Mouse (Mus musculus): ENCODE results near the gene St3gal3. TPM values are rescaled to one million over a fixed set of nuclear protein-coding genes. Genes with fewer than 3 reads are reported as not detected.

The St3gal3 gene
- polyA plus RNA-seq, 1 experiment from 2014 or later = 6.2 TPM

- Histone ChIP-seq H3K36me3 (ENCODE audit: control insufficient read depth, insufficient read depth, low read length) (peaks cover 43% of the 10 kb centered on the region), H3K4me3 (ENCODE audit: control insufficient read depth in 1 of 2, insufficient read depth in 1 of 2, low read depth in 1 of 2, low read length in 2 of 2) (peak overlapping the region; percentile 87 to 98; a peak in 2 of 4 replicates), H3K27me3 (ENCODE audit: control insufficient read depth, insufficient read depth, low read length) (no peaks in the 10 kb centered on the region), H3K4me1 (ENCODE audit: control insufficient read depth in 2 of 2, insufficient read depth in 2 of 2, low read length in 2 of 2) (peaks cover 8 to 13% of the 10 kb centered on the region in 2 experiments), H3K4me2 (ENCODE audit: low read length) (peak overlapping the region; percentile 89), H3K9me3 (ENCODE audit: control insufficient read depth, low read length) (no peaks in the 10 kb centered on the region), H3K9ac (ENCODE audit: low read length) (peak overlapping the region; percentile 89; the same call in 1 of the 2 replicates), H3K27ac (replicated peaks in 1 of 2; ENCODE audit: control insufficient read depth in 1 of 2, insufficient read depth in 1 of 2, low read depth in 2 of 2, low read length in 2 of 2) (no peak overlapping the region)
- ATAC-seq (ENCODE audit: insufficient number of reproducible peaks, insufficient read depth, low FRiP score, low read depth) = no peak
- WGBS = 78% methylated on average over 9 of the region's 9 CpGs
These were observed 248.7 kb downstream of the St3gal3 start for GRCm38 (mm10) chr4:117885994-117886393.

- Histone ChIP-seq H3K4me3 (ENCODE audit: control insufficient read depth in 1 of 2, insufficient read depth in 1 of 2, low read depth in 1 of 2, low read length in 2 of 2) (no peak overlapping the region), H3K9me3 (ENCODE audit: control insufficient read depth, low read length) (no peaks in the 10 kb centered on the region), H3K9ac (ENCODE audit: low read length) (no peak overlapping the region), H3K27ac (replicated peaks in 1 of 2; ENCODE audit: control insufficient read depth in 1 of 2, insufficient read depth in 1 of 2, low read depth in 2 of 2, low read length in 2 of 2) (no peak overlapping the region), H3K27me3 (ENCODE audit: control insufficient read depth, insufficient read depth, low read length) (no peaks in the 10 kb centered on the region), H3K4me2 (ENCODE audit: low read length) (no peak overlapping the region), H3K4me1 (ENCODE audit: control insufficient read depth in 2 of 2, insufficient read depth in 2 of 2, low read length in 2 of 2) (peaks cover 8 to 11% of the 10 kb centered on the region in 2 experiments), H3K36me3 (ENCODE audit: control insufficient read depth, insufficient read depth, low read length) (peaks cover 48% of the 10 kb centered on the region)
- ATAC-seq (ENCODE audit: insufficient number of reproducible peaks, insufficient read depth, low FRiP score, low read depth) = no peak
- WGBS = 86% methylated on average over 10 of the region's 10 CpGs
These were observed 249.6 kb downstream of the St3gal3 start for GRCm38 (mm10) chr4:117885093-117885492.

GRCm38 (mm10) chr4:117884146-117884545, 250.6 kb downstream of the St3gal3 start:
- H3K27me3 ChIP-seq (ENCODE audit: control insufficient read depth, insufficient read depth, low read length) = no peaks in the 10 kb centered on the region
- peaks cover 47% of the 10 kb centered on the region for H3K36me3 ChIP-seq (ENCODE audit: control insufficient read depth, insufficient read depth, low read length)
- WGBS = 93% methylated on average over 1 of the region's 1 CpGs
- H3K27ac ChIP-seq (replicated peaks in 1 of 2; ENCODE audit: control insufficient read depth in 1 of 2, insufficient read depth in 1 of 2, low read depth in 2 of 2, low read length in 2 of 2) = no peak overlapping the region
- ATAC-seq (ENCODE audit: insufficient number of reproducible peaks, insufficient read depth, low FRiP score, low read depth) = no peak
- H3K9ac ChIP-seq (ENCODE audit: low read length) = 0 out of 2 replicates have a peak overlapping the region, but pooled peaks have one; percentile 89
- H3K9me3 ChIP-seq (ENCODE audit: control insufficient read depth, low read length) = no peaks in the 10 kb centered on the region
- H3K4me1 ChIP-seq (ENCODE audit: control insufficient read depth in 2 of 2, insufficient read depth in 2 of 2, low read length in 2 of 2) = peaks cover 8 to 11% of the 10 kb centered on the region in 2 experiments
- H3K4me2 ChIP-seq (ENCODE audit: low read length) = no peak overlapping the region
- H3K4me3 ChIP-seq (ENCODE audit: control insufficient read depth in 1 of 2, insufficient read depth in 1 of 2, low read depth in 1 of 2, low read length in 2 of 2) = no peak overlapping the region

GRCm38 (mm10) chr4:117882701-117883691, 251.7 kb downstream of the St3gal3 start, which contains the start of gene B4galt2:
TSS of gene B4galt2 (minus strand) at chr4:117883487.
- Histone ChIP-seq H3K4me1 (ENCODE audit: control insufficient read depth in 2 of 2, insufficient read depth in 2 of 2, low read length in 2 of 2) (peaks cover 10 to 11% of the 10 kb centered on the region in 2 experiments), H3K9me3 (ENCODE audit: control insufficient read depth, low read length) (no peaks in the 10 kb centered on the region), H3K27ac (replicated peaks in 1 of 2; ENCODE audit: control insufficient read depth in 1 of 2, insufficient read depth in 1 of 2, low read depth in 2 of 2, low read length in 2 of 2) (peak within 1 kb of the TSS in 1 of 2 experiments; percentile 35; a peak in 1 of 4 replicates), H3K4me3 (ENCODE audit: control insufficient read depth in 1 of 2, insufficient read depth in 1 of 2, low read depth in 1 of 2, low read length in 2 of 2) (peak within 1 kb of the TSS; percentile 72 to 90), H3K27me3 (ENCODE audit: control insufficient read depth, insufficient read depth, low read length) (no peaks in the 10 kb centered on the region), H3K36me3 (ENCODE audit: control insufficient read depth, insufficient read depth, low read length) (peaks cover 43% of the 10 kb centered on the region), H3K4me2 (ENCODE audit: low read length) (peak within 1 kb of the TSS; percentile 78), H3K9ac (ENCODE audit: low read length) (peak within 1 kb of the TSS; percentile 89)
- WGBS = under 1% methylated on average over 79 of the region's 103 CpGs
- ATAC-seq (ENCODE audit: insufficient number of reproducible peaks, insufficient read depth, low FRiP score, low read depth) = peak; percentile 45

Other genes with a start within 250 kb of the St3gal3 start
- 222 and 250 TPM in 2 replicates for gene Atp6v0b, start 247.6 kb downstream of the St3gal3 start, polyA plus RNA-seq (2014; fragmentation: Nextera tagmentation; extraction: Ambion mirVana)
- 10.4 and 10.6 TPM in 2 replicates for gene Dph2, start 242.9 kb downstream of the St3gal3 start, polyA plus RNA-seq (2014; fragmentation: Nextera tagmentation; extraction: Ambion mirVana)
- 35.5 and 36.4 TPM in 2 replicates for gene Ipo13, start 219.9 kb downstream of the St3gal3 start, polyA plus RNA-seq (2014; fragmentation: Nextera tagmentation; extraction: Ambion mirVana)
- gene Artn, start 205.2 kb downstream of the St3gal3 start, polyA plus RNA-seq (2014; fragmentation: Nextera tagmentation; extraction: Ambion mirVana) = 0.81 and 0.85 TPM in 2 replicates
- gene Kdm4a, start 45.1 kb upstream of the St3gal3 start, polyA plus RNA-seq (2014; fragmentation: Nextera tagmentation; extraction: Ambion mirVana) = 26.7 TPM in 2 replicates
- gene Ptprf, start 156.5 kb upstream of the St3gal3 start, polyA plus RNA-seq (2014; fragmentation: Nextera tagmentation; extraction: Ambion mirVana) = 19.6 and 19.7 TPM in 2 replicates

Data from heart, embryonic 14.5 days (tissue).